Mouse (Mus musculus) lung, adult 2 months (tissue): ENCODE measurements around the gene Plce1.

Experiments
- CTCF ChIP-seq: fragments of 200-500 bp; IDR thresholded peaks from 2 replicates; pipeline ENCODE4 v1.5.1; 2011; ENCODE audit warnings: mild to moderate bottlenecking, low read length, control low read depth; ENCODE audit not compliant: insufficient read depth
- POLR2A ChIP-seq: fragments of 200-500 bp; IDR thresholded peaks from 2 replicates; pipeline ENCODE4 v1.6.1; 2011; ENCODE audit warnings: low read depth, mild to moderate bottlenecking, control low read depth, low read length, borderline replicate concordance; ENCODE audit errors: extremely low read depth

DNA sequence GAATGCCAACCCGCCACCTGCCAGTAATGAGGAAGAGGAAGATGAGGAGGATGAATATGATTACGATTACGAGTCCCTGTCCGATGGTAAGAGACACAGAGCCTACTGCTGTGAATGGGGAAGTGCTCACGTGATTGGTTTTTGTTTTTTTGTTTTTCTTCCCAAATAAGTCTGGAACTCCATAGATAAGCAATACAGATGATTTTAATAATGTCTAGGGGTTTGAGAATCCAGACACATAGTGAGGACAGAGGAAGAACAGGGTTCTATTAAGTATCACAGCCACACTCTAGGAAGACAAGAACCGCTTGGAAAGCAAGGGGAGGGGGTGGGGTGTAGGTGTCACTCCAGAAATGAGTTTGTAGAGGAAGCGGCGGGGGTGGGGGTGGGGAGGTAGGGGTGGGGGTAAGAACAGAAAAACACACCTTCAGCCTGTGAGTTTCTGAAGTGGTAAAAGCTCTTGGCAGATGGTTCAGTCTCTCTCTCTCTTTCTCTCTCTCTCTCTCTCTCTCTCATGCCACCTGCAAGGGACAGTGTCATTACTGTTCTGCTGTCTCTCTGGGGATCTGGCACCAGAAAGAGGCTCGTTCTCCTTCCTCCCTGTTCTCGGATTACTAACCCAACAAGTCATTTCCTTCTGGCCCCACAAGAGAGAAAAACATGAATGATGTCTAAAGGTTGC is 265.0 kb downstream of the Plce1 start:
- TF ChIP-seq CTCF (no peak), POLR2A (no peak)
